Mouse (Mus musculus): Measurements from ENCODE around the gene Lamtor3. TPM values are rescaled to one million over a fixed set of nuclear protein-coding genes. Genes with fewer than 3 reads are reported as not detected.

Lamtor3 gene
- polyA plus RNA-seq, 1 experiment from 2014 or later: 112 TPM

DNA sequence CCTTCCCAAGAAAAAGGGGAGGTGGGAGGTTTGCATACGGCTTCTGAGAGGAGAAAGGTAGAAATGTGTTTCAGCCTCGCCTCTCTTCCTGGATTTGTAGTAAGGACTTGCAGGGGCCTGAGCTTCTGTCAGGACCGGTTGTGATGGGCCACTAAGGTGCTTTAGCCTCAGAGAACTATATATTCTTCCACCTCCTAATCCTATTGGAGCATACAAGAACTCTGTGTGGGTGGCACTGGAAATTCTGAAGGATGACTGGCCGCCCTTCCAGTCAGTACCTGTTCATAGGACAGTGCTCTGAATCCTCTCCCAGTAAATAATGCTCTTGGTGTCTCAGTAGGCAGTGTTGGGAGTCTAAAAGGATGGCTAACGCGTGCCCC, 616 bp downstream of the Lamtor3 start:
- no peaks in the 10 kb centered on the region for H3K27me3 ChIP-seq (replicated peaks; ENCODE audit: control insufficient read depth, insufficient read depth, low read length)
- DNase-seq (ENCODE audit: low spot score): peak; percentile 17
- peaks cover 28% of the 10 kb centered on the region for H3K36me3 ChIP-seq (ENCODE audit: control insufficient read depth, insufficient read depth, low read length)
- H3K4me3 ChIP-seq (ENCODE audit: low read depth, low read length): peak overlapping the region; percentile 86
- no peaks in the 10 kb centered on the region for H3K9me3 ChIP-seq (ENCODE audit: control insufficient read depth, low read length)
- ATAC-seq (ENCODE audit: low read depth): peak; percentile 8; the same call in 1 of the 2 replicates
- H3K4me2 ChIP-seq (ENCODE audit: low read depth, low read length): peak overlapping the region; percentile 81
- H3K27ac ChIP-seq (replicated peaks; ENCODE audit: low read depth, low read length): peak overlapping the region; percentile 86
- H3K4me1 ChIP-seq (ENCODE audit: control insufficient read depth, insufficient read depth, low read length): peaks cover 7% of the 10 kb centered on the region
- H3K9ac ChIP-seq (ENCODE audit: low read depth, low read length): peak overlapping the region; percentile 83
- 18% methylated on average over 6 of the region's 6 CpGs for WGBS

DNA sequence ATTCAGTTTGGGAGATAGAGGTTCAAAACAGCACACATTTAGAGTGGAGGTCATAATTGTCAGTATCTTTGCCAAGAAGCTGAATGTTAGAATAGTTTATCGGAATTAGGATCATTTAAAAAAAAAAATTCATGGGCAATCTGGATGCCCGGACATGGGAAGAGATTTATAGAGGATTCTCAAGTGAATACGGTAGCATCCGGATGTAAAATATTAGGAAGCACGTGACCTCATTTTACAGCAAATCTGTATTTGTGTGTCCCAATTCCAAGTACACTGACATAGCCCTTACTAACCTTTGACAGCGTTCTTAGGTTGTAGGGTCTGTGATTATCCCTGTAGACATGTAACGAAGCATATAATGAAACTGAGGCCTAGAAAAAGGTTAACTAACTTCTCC, 1.1 kb downstream of the Lamtor3 start:
- no peak for ATAC-seq (ENCODE audit: low read depth)
- Histone ChIP-seq H3K27me3 (replicated peaks; ENCODE audit: control insufficient read depth, insufficient read depth, low read length) (no peaks in the 10 kb centered on the region), H3K9me3 (ENCODE audit: control insufficient read depth, low read length) (no peaks in the 10 kb centered on the region), H3K27ac (replicated peaks; ENCODE audit: low read depth, low read length) (no peak overlapping the region), H3K4me3 (ENCODE audit: low read depth, low read length) (peak overlapping the region; percentile 86), H3K36me3 (ENCODE audit: control insufficient read depth, insufficient read depth, low read length) (peaks cover 33% of the 10 kb centered on the region), H3K4me2 (ENCODE audit: low read depth, low read length) (peak overlapping the region; percentile 81), H3K9ac (ENCODE audit: low read depth, low read length) (peak overlapping the region; percentile 83; the same call in 1 of the 2 replicates), H3K4me1 (ENCODE audit: control insufficient read depth, insufficient read depth, low read length) (peaks cover 7% of the 10 kb centered on the region)
- DNase-seq (ENCODE audit: low spot score): no peak
- 89% methylated on average over 7 of the region's 7 CpGs for WGBS

DNA sequence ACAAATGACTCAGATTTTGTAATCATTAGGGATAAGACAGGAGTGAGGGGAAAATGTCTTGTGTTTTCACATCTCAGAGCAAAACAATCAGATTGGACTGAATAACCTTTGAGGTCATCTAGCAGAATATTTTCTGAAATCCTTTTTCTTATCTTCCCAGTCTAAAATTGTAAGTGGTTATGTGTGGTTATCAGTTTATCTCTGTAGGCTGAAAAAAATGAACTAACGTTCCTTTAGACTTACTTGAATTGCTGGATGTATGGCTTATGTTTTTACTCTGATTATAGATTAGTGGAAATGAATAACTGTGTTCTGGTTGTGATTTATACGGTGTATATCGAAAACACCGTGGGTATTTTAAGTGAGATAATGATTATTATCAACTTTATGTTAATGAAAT, 2.3 kb downstream of the Lamtor3 start:
- peaks cover 7% of the 10 kb centered on the region for H3K4me1 ChIP-seq (ENCODE audit: control insufficient read depth, insufficient read depth, low read length)
- ATAC-seq (ENCODE audit: low read depth) (no peak), DNase-seq (ENCODE audit: low spot score) (no peak)
- no peak overlapping the region for H3K9ac ChIP-seq (ENCODE audit: low read depth, low read length)
- H3K9me3 ChIP-seq (ENCODE audit: control insufficient read depth, low read length): no peaks in the 10 kb centered on the region
- H3K4me2 ChIP-seq (ENCODE audit: low read depth, low read length): no peak overlapping the region
- WGBS: 89% methylated on average over 4 of the region's 4 CpGs
- H3K4me3 ChIP-seq (ENCODE audit: low read depth, low read length): no peak overlapping the region
- peaks cover 39% of the 10 kb centered on the region for H3K36me3 ChIP-seq (ENCODE audit: control insufficient read depth, insufficient read depth, low read length)
- H3K27me3 ChIP-seq (replicated peaks; ENCODE audit: control insufficient read depth, insufficient read depth, low read length): no peaks in the 10 kb centered on the region
- H3K27ac ChIP-seq (replicated peaks; ENCODE audit: low read depth, low read length): no peak overlapping the region

DNA sequence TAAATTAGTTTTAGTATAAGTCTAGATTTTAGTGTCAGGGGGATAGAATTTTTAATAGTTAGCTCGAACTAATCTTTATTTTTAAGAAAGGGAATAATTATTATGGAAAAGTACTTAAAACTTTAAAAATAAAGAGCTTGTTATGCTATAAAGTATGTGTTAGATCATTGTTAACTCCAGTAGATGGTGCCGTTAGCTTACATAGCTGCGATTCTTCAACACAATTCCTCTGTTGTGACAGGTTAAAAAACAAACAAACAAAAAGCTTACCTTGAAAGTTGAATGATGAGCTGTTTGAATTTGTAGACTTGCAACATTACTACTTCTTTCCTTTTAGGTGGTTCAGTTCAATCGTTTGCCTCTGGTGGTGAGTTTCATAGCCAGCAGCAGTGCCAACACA, 8.7 kb downstream of the Lamtor3 start:
- Histone ChIP-seq H3K27me3 (replicated peaks; ENCODE audit: control insufficient read depth, insufficient read depth, low read length) (no peaks in the 10 kb centered on the region), H3K27ac (replicated peaks; ENCODE audit: low read depth, low read length) (no peak overlapping the region), H3K4me1 (ENCODE audit: control insufficient read depth, insufficient read depth, low read length) (no peaks in the 10 kb centered on the region), H3K4me3 (ENCODE audit: low read depth, low read length) (no peak overlapping the region), H3K9ac (ENCODE audit: low read depth, low read length) (no peak overlapping the region), H3K9me3 (ENCODE audit: control insufficient read depth, low read length) (no peaks in the 10 kb centered on the region), H3K4me2 (ENCODE audit: low read depth, low read length) (no peak overlapping the region), H3K36me3 (ENCODE audit: control insufficient read depth, insufficient read depth, low read length) (peaks cover 80% of the 10 kb centered on the region)
- 90% methylated on average over 4 of the region's 4 CpGs for WGBS
- ATAC-seq (ENCODE audit: low read depth): no peak
- DNase-seq (ENCODE audit: low spot score): no peak

DNA sequence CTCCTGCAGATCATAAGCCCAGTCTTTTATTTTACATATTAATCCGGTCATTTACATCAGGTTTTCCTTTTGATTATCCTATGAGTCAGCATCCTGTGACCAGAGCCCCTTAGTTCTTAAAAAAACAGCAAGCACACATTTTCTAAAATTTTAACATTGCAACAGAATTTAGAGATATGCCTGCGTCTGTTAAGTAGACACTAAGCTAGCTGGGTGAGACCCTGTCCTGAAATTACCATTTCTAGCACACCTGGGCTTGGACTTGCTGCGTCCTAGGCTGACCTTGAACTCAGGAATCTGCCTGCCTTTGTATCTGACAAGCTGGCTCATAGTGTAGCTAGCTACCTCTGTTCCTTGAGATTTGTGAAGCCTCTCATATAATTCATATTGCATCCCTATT, 11.6 kb downstream of the Lamtor3 start:
- no peaks in the 10 kb centered on the region for H3K27me3 ChIP-seq (replicated peaks; ENCODE audit: control insufficient read depth, insufficient read depth, low read length)
- no peaks in the 10 kb centered on the region for H3K4me1 ChIP-seq (ENCODE audit: control insufficient read depth, insufficient read depth, low read length)
- no peak overlapping the region for H3K4me2 ChIP-seq (ENCODE audit: low read depth, low read length)
- H3K9ac ChIP-seq (ENCODE audit: low read depth, low read length): no peak overlapping the region
- WGBS: 88% methylated on average over 3 of the region's 3 CpGs
- peaks cover 62% of the 10 kb centered on the region for H3K36me3 ChIP-seq (ENCODE audit: control insufficient read depth, insufficient read depth, low read length)
- no peak overlapping the region for H3K4me3 ChIP-seq (ENCODE audit: low read depth, low read length)
- ATAC-seq (ENCODE audit: low read depth) (no peak), DNase-seq (ENCODE audit: low spot score) (no peak)
- no peaks in the 10 kb centered on the region for H3K9me3 ChIP-seq (ENCODE audit: control insufficient read depth, low read length)
- no peak overlapping the region for H3K27ac ChIP-seq (replicated peaks; ENCODE audit: low read depth, low read length)

DNA sequence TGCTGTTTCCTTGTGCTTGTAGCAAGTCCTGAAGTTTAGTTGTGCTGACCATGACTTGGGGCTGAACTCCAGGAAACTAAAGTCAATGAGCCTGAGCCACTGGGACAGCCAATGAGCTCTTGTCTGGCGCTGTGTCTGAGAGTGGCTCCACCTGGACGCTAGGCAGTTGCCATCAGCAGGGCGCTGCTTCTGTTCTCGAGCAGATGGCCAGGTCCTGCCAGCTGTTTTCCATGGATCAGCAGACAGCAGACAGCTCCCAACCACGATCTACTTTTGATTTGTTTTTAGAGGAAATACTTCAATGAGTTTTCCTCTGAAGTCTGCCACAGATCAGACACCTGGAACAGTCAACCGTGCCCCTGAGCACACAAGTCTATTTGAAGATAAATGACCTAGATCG, 14.4 kb downstream of the Lamtor3 start:
- Histone ChIP-seq H3K4me2 (ENCODE audit: low read depth, low read length) (no peak overlapping the region), H3K36me3 (ENCODE audit: control insufficient read depth, insufficient read depth, low read length) (peaks cover 38% of the 10 kb centered on the region), H3K4me3 (ENCODE audit: low read depth, low read length) (no peak overlapping the region), H3K4me1 (ENCODE audit: control insufficient read depth, insufficient read depth, low read length) (no peaks in the 10 kb centered on the region), H3K27ac (replicated peaks; ENCODE audit: low read depth, low read length) (no peak overlapping the region), H3K27me3 (replicated peaks; ENCODE audit: control insufficient read depth, insufficient read depth, low read length) (no peaks in the 10 kb centered on the region), H3K9me3 (ENCODE audit: control insufficient read depth, low read length) (no peaks in the 10 kb centered on the region), H3K9ac (ENCODE audit: low read depth, low read length) (no peak overlapping the region)
- no peak for DNase-seq (ENCODE audit: low spot score)
- ATAC-seq (ENCODE audit: low read depth): no peak
- 64% methylated on average over 7 of the region's 7 CpGs for WGBS

DNA sequence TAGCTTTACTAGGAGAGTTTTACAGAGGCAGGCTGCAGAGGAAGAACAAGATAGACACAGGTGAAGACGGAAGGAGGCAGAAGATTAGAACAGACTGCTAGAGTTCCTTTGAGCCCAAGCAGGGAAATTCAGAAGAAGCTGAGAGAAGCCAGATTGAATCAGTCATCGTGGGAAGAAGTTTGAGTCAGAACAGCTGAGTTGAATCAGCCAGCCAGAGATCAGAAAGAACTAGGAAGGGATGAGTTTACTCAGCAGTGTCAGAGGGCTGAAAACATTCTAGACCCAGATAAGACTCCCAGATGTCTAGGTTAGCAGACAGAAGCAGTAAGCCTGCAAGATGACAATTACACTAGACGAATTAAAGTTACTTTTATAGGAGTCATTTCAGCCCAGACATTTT, 15.7 kb downstream of the Lamtor3 start:
- no peaks in the 10 kb centered on the region for H3K4me1 ChIP-seq (ENCODE audit: control insufficient read depth, insufficient read depth, low read length)
- H3K4me2 ChIP-seq (ENCODE audit: low read depth, low read length): no peak overlapping the region
- WGBS: 64% methylated on average over 3 of the region's 3 CpGs
- no peak overlapping the region for H3K4me3 ChIP-seq (ENCODE audit: low read depth, low read length)
- no peaks in the 10 kb centered on the region for H3K27me3 ChIP-seq (replicated peaks; ENCODE audit: control insufficient read depth, insufficient read depth, low read length)
- H3K9ac ChIP-seq (ENCODE audit: low read depth, low read length): no peak overlapping the region
- H3K36me3 ChIP-seq (ENCODE audit: control insufficient read depth, insufficient read depth, low read length): peaks cover 28% of the 10 kb centered on the region; the same call in 1 of the 2 replicates
- no peak for DNase-seq (ENCODE audit: low spot score)
- H3K27ac ChIP-seq (replicated peaks; ENCODE audit: low read depth, low read length): no peak overlapping the region
- no peaks in the 10 kb centered on the region for H3K9me3 ChIP-seq (ENCODE audit: control insufficient read depth, low read length)
- ATAC-seq (ENCODE audit: low read depth): no peak

DNA sequence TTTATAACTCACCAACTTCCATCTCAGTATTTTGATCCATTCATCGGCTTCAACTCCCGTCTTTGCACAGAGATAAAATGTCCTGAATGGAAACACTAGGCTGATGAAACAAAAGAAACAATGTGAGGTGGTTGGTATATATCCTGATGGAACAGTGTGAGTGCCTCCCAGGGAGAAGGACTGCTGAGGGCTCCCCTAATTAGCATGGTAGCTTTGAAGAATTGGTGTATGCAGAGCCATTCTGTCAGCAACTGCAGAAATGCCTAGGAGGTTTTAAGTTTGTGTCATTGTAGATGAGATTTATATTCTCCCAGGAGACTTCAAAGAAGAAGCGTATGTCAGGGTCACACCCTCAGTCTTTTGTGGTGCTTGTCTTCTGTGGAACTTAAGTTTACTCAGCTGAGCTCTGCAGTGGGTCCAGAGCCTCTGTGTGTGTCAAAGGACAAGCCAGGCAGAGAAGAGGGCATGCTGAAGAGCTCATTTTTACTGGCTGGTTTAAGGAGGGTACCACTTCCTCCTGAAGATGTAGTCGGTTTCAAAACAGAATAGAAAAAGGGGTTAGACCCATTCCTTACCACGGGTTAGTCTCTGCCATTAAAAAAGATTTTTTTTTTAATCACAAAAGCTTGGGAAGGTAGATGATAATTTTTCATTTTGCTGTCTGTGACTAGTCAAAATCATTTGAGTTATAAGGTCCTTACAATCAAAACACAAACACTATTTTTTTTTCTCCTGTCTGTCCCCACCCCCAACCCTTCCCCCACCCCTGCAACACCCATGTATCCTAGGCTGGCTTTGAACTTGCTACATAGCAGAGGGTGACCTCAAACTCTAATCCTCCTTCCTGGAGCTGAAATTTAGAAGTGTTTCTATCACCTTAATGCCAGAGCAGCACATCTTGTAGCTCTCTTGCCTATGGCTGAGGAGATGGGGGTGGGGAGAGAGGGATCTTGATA, 17.5 kb downstream of the Lamtor3 start:
- no peaks in the 10 kb centered on the region for H3K4me1 ChIP-seq (ENCODE audit: control insufficient read depth, insufficient read depth, low read length)
- no peak overlapping the region for H3K4me2 ChIP-seq (ENCODE audit: low read depth, low read length)
- no peak for DNase-seq (ENCODE audit: low spot score)
- no peaks in the 10 kb centered on the region for H3K9me3 ChIP-seq (ENCODE audit: control insufficient read depth, low read length)
- no peak overlapping the region for H3K27ac ChIP-seq (replicated peaks; ENCODE audit: low read depth, low read length)
- H3K27me3 ChIP-seq (replicated peaks; ENCODE audit: control insufficient read depth, insufficient read depth, low read length): no peaks in the 10 kb centered on the region
- H3K36me3 ChIP-seq (ENCODE audit: control insufficient read depth, insufficient read depth, low read length): 0 out of 2 replicates have a peak, but pooled peaks cover 13% of the 10 kb centered on the region
- no peak for ATAC-seq (ENCODE audit: low read depth)
- no peak overlapping the region for H3K4me3 ChIP-seq (ENCODE audit: low read depth, low read length)
- no peak overlapping the region for H3K9ac ChIP-seq (ENCODE audit: low read depth, low read length)
- 63% methylated on average over 5 of the region's 5 CpGs for WGBS

DNA sequence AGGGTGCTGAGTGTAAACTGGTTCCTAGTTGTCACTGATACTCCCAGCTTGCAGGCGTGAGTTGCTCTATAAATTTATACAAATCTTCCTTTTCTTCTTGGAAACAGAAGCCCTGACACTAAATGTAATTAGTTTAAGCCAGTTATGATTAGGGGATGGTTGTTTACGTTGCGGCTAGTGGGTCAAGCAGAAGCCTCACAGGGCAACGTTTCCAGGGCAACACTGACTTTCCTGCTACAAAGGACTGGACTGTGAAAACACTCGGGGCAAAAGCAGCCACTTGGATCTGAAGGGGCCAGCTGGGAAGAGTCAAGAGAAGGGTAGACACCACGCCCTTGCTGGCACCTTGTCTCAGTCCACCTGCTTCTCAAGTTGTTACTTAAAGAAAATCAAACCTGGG, 18.2 kb downstream of the Lamtor3 start:
- 38% methylated on average over 6 of the region's 6 CpGs for WGBS
- DNase-seq (ENCODE audit: low spot score) (no peak), ATAC-seq (ENCODE audit: low read depth) (no peak)
- H3K27me3 ChIP-seq (replicated peaks; ENCODE audit: control insufficient read depth, insufficient read depth, low read length): no peaks in the 10 kb centered on the region
- H3K4me2 ChIP-seq (ENCODE audit: low read depth, low read length): no peak overlapping the region
- no peak overlapping the region for H3K9ac ChIP-seq (ENCODE audit: low read depth, low read length)
- H3K4me1 ChIP-seq (ENCODE audit: control insufficient read depth, insufficient read depth, low read length): no peaks in the 10 kb centered on the region
- no peaks in the 10 kb centered on the region for H3K9me3 ChIP-seq (ENCODE audit: control insufficient read depth, low read length)
- H3K27ac ChIP-seq (replicated peaks; ENCODE audit: low read depth, low read length): no peak overlapping the region
- 0 out of 2 replicates have a peak, but pooled peaks cover 9% of the 10 kb centered on the region for H3K36me3 ChIP-seq (ENCODE audit: control insufficient read depth, insufficient read depth, low read length)
- no peak overlapping the region for H3K4me3 ChIP-seq (ENCODE audit: low read depth, low read length)

Measured in embryonic facial prominence, embryonic 14.5 days (tissue).